Mouse (Mus musculus): ENCODE data around the gene Gm19935. TPM values are rescaled to one million over a fixed set of nuclear protein-coding genes. Genes with fewer than 3 reads are reported as not detected.

Gene Gm19935
- polyA plus RNA-seq, 1 experiment = not detected

GRCm38 (mm10) chr8:90793710-90794109, 23.5 kb downstream of the Gm19935 start:
- peak; percentile 29 to 65 for DNase-seq (ENCODE audit: low read depth in 1 of 2, low spot score in 2 of 2)
- Histone ChIP-seq H3K4me1 (ENCODE audit: control insufficient read depth, insufficient read depth, insufficient read length) (peaks cover 12% of the 10 kb centered on the region; the same call in 1 of the 2 replicates), H3K27me3 (ENCODE audit: control insufficient read depth, insufficient read depth, low read length) (no peaks in the 10 kb centered on the region), H3K27ac (ENCODE audit: insufficient read depth, low read length) (no peak overlapping the region), H3K4me3 (ENCODE audit: extremely low read depth, insufficient read depth, insufficient read length) (no peak overlapping the region), H3K36me3 (ENCODE audit: control insufficient read depth, insufficient read depth, low read length) (no peaks in the 10 kb centered on the region)
- TF ChIP-seq CTCF (IDR thresholded peaks at IDR 0.05; ENCODE audit: extremely low read depth, insufficient read depth, insufficient read length, insufficient replicate concordance) (peak; percentile 84; the same call in 1 of the 2 replicates), POLR2A (IDR thresholded peaks at IDR 0.05; ENCODE audit: low read depth, low read length) (no peak)
- WGBS = 12% methylated on average over 3 of the region's 3 CpGs

- H3K27me3 ChIP-seq (ENCODE audit: control insufficient read depth, insufficient read depth, low read length) = no peaks in the 10 kb centered on the region
- H3K36me3 ChIP-seq (ENCODE audit: control insufficient read depth, insufficient read depth, low read length) = no peaks in the 10 kb centered on the region
- H3K27ac ChIP-seq (ENCODE audit: insufficient read depth, low read length) = no peak overlapping the region
- TF ChIP-seq CTCF (IDR thresholded peaks at IDR 0.05; ENCODE audit: extremely low read depth, insufficient read depth, insufficient read length, insufficient replicate concordance) (no peak), POLR2A (IDR thresholded peaks at IDR 0.05; ENCODE audit: low read depth, low read length) (no peak)
- DNase-seq (ENCODE audit: low read depth in 1 of 2, low spot score in 2 of 2) = no peak
- H3K4me1 ChIP-seq (ENCODE audit: control insufficient read depth, insufficient read depth, insufficient read length) = peaks cover 11% of the 10 kb centered on the region; the same call in 1 of the 2 replicates
- 93% methylated on average over 1 of the region's 1 CpGs for WGBS
- no peak overlapping the region for H3K4me3 ChIP-seq (ENCODE audit: extremely low read depth, insufficient read depth, insufficient read length)
Measured at GRCm38 (mm10) chr8:90791616-90792015, 25.6 kb downstream of the Gm19935 start.

- Histone ChIP-seq H3K27me3 (ENCODE audit: control insufficient read depth, insufficient read depth, low read length) (no peaks in the 10 kb centered on the region), H3K36me3 (ENCODE audit: control insufficient read depth, insufficient read depth, low read length) (no peaks in the 10 kb centered on the region), H3K4me1 (ENCODE audit: control insufficient read depth, insufficient read depth, insufficient read length) (no peaks in the 10 kb centered on the region), H3K4me3 (ENCODE audit: extremely low read depth, insufficient read depth, insufficient read length) (no peak overlapping the region), H3K27ac (ENCODE audit: insufficient read depth, low read length) (no peak overlapping the region)
- no peak for DNase-seq (ENCODE audit: low read depth in 1 of 2, low spot score in 2 of 2)
- WGBS = 77% methylated on average over 5 of the region's 5 CpGs
- TF ChIP-seq CTCF (IDR thresholded peaks at IDR 0.05; ENCODE audit: extremely low read depth, insufficient read depth, insufficient read length, insufficient replicate concordance) (no peak), POLR2A (IDR thresholded peaks at IDR 0.05; ENCODE audit: low read depth, low read length) (no peak)
Measured at GRCm38 (mm10) chr8:90769791-90770190, 47.4 kb downstream of the Gm19935 start.

Other genes starting within 250 kb of the Gm19935 start
- 68.2 and 99.5 TPM in 2 replicates for gene Chd9, start 11.0 kb upstream of the Gm19935 start, polyA plus RNA-seq (2012; rRNA removed)